Mouse (Mus musculus) G1E (cell line): ENCODE results near the gene Trim72. TPM values are rescaled to one million over a fixed set of nuclear protein-coding genes. Genes with fewer than 3 reads are reported as not detected.
"Not testable (repeated sequence)": the region's sequence is repeated elsewhere in the genome, so short reads cannot be mapped to it uniquely, and the experiment has no call there.

Experiments
- ATAC-seq: 2 replicates; pipeline ENCODE4 v1.8.0; 2016; ENCODE audit warnings: mild to moderate bottlenecking; ENCODE audit not compliant: insufficient number of reproducible peaks, poor library complexity, low FRiP score, severe bottlenecking; ENCODE audit errors: extremely low read depth
- DNase-seq: peaks from one replicate; pipeline ENCODE4 v3.0.0; 2012; ENCODE audit warnings: low spot score
- H3K27me3 ChIP-seq: 2 replicates; pipeline ENCODE4 v1.6.1; 2012; ENCODE audit warnings: mild to moderate bottlenecking, low read length, inconsistent platforms; ENCODE audit not compliant: insufficient read depth
- H3K36me3 ChIP-seq: replicated peaks from 2 replicates; pipeline ENCODE3; 2012; ENCODE audit warnings: mild to moderate bottlenecking, inconsistent platforms
- H3K4me1 ChIP-seq: 2 replicates; pipeline ENCODE4 v1.6.1; 2012; ENCODE audit warnings: low read depth, low read length, inconsistent platforms, mixed read lengths; ENCODE audit not compliant: insufficient read depth
- H3K4me3 ChIP-seq: 2 replicates; pipeline ENCODE4 v1.5.1; 2012; ENCODE audit warnings: low read depth, mild to moderate bottlenecking, inconsistent platforms, low read length, moderate library complexity, mixed read lengths
- H3K9me3 ChIP-seq: replicated peaks from 2 replicates; pipeline ENCODE4 v1.6.1; 2012; ENCODE audit warnings: inconsistent platforms
- CTCF ChIP-seq: IDR thresholded peaks from 2 replicates; pipeline ENCODE4 v1.5.1; 2012; ENCODE audit warnings: low read depth, low read length, inconsistent platforms, mixed read lengths
- GATA1 ChIP-seq: IDR thresholded peaks from 2 replicates; pipeline ENCODE4 v1.6.1; 2012; ENCODE audit warnings: borderline replicate concordance, low read length, inconsistent platforms, mixed read lengths
- GATA2 ChIP-seq: IDR thresholded peaks from 2 replicates; pipeline ENCODE4 v1.6.1; 2012; ENCODE audit warnings: low read depth, low read length, inconsistent platforms, borderline replicate concordance
- POLR2AphosphoS5 ChIP-seq: IDR thresholded peaks from 2 replicates; pipeline ENCODE4 v1.6.1; 2012; ENCODE audit warnings: low read depth, low read length, inconsistent platforms; ENCODE audit not compliant: insufficient replicate concordance
- TAL1 ChIP-seq: conservative IDR thresholded peaks from 2 replicates; pipeline ENCODE4 v1.6.1; 2012; ENCODE audit warnings: low read depth, low read length, inconsistent platforms, mixed read lengths
- polyA plus RNA-seq: library from polyadenylated mRNA; stranded (reverse); fragments of >175 nt; gene quantifications from 2 replicates; pipeline ENCODE4 v1.2.3, GENCODE M21; 2012
- total RNA-seq, 2 experiments: library from RNA; stranded (forward) in 1 of 2; stranded (reverse) in 1 of 2; fragments of 200-1000 nt in 1 of 2; fragments of >200 nt in 1 of 2; fragmentation: Nextera tagmentation in 1 of 2; gene quantifications; 2 replicates each; pipeline ENCODE4 v1.2.3; 2014 to 2017

Gene Trim72
- total and polyA plus RNA-seq, 3 experiments: 0.03 to 0.16 TPM; not detected in 1

GRCm38 (mm10) chr7:128032290-128032988, 28.7 kb downstream of the Trim72 start:
- TF ChIP-seq GATA2 (no peak), GATA1 (no peak)
- ATAC-seq (no peak), DNase-seq (no peak)
- Histone ChIP-seq H3K4me1 (no peaks in the 10 kb centered on the region), H3K4me3 (no peak overlapping the region), H3K36me3 (no peaks in the 10 kb centered on the region), H3K9me3 (no peaks in the 10 kb centered on the region), H3K27me3 (peaks cover 7% of the 10 kb centered on the region; the same call in 1 of the 2 replicates)

- no peak for DNase-seq
- H3K4me1 ChIP-seq: no peaks in the 10 kb centered on the region
- H3K4me3 ChIP-seq: no peak overlapping the region
- H3K27me3 ChIP-seq: peaks cover 7% of the 10 kb centered on the region; the same call in 1 of the 2 replicates
- no peak for TF ChIP-seq GATA2
- TF ChIP-seq CTCF: no peak
- no peak for TF ChIP-seq GATA1
- no peak for TF ChIP-seq TAL1
- H3K36me3 ChIP-seq: no peaks in the 10 kb centered on the region
- ATAC-seq: no peak
- H3K9me3 ChIP-seq: no peaks in the 10 kb centered on the region
Measured at GRCm38 (mm10) chr7:128032989-128033293, 29.2 kb downstream of the Trim72 start.

DNA sequence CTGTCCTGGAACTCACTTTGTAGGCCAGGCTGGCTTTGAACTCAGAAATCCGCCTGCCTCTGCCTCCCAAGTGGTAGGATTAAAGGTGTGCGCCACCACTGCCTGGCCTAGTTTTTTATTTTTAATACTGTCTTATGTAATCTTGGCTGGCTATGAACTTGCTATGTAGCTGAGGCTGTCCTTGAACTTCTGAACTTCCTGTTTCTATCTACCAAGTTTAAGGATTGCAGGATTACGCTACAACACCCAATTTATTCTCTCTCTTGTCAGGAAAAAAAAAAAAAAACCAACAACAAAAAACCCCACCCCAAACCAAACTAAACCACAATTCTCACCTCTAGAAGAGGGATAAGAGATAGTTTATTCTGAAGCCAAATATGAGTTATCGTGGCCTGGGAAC, 29.9 kb downstream of the Trim72 start:
- DNase-seq (no peak), ATAC-seq (no peak)
- Histone ChIP-seq H3K27me3 (peaks cover 7% of the 10 kb centered on the region; the same call in 1 of the 2 replicates), H3K36me3 (no peaks in the 10 kb centered on the region), H3K4me3 (no peak overlapping the region), H3K4me1 (no peaks in the 10 kb centered on the region), H3K9me3 (no peaks in the 10 kb centered on the region)
- TF ChIP-seq TAL1 (no peak), GATA1 (no peak), POLR2AphosphoS5 (no peak), CTCF (no peak), GATA2 (no peak)

GRCm38 (mm10) chr7:128042161-128042820, 38.5 kb downstream of the Trim72 start:
- not testable (repeated sequence) for H3K4me1 ChIP-seq, H3K9me3 ChIP-seq, H3K4me3 ChIP-seq, H3K27me3 ChIP-seq, H3K36me3 ChIP-seq, DNase-seq, ATAC-seq

- ATAC-seq (no peak), DNase-seq (no peak)
- H3K27me3 ChIP-seq: peaks cover 9% of the 10 kb centered on the region; the same call in 1 of the 2 replicates
- TF ChIP-seq CTCF: no peak
- no peak for TF ChIP-seq GATA2
- no peak for TF ChIP-seq GATA1
- no peak for TF ChIP-seq POLR2AphosphoS5
- no peak for TF ChIP-seq TAL1
- no peaks in the 10 kb centered on the region for H3K9me3 ChIP-seq
- H3K36me3 ChIP-seq: no peaks in the 10 kb centered on the region
- no peaks in the 10 kb centered on the region for H3K4me1 ChIP-seq
- no peak overlapping the region for H3K4me3 ChIP-seq
Measured at GRCm38 (mm10) chr7:128044142-128044785, 40.5 kb downstream of the Trim72 start.

DNA sequence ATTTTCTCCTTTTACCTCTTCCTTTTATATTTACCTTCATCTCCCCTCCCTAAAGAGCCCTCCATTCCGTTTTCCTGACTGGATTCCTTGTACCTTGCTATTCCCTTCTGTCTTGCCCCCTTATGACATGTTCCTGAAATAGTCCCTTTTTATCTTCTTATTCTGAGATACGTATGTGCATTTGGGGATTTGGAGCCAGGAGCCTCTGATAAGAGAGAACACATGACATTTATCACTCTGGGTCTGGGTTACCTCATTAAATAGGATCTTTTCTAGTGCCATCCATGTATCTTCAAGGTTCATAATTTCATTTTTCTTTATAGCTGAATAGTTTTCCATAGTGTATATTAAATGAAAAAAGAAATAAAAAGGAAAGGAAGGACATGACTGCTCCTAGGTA, 41.9 kb downstream of the Trim72 start:
- no peak for TF ChIP-seq TAL1
- H3K4me3 ChIP-seq: no peak overlapping the region
- DNase-seq (no peak), ATAC-seq (no peak)
- H3K9me3 ChIP-seq: no peaks in the 10 kb centered on the region
- no peaks in the 10 kb centered on the region for H3K36me3 ChIP-seq
- H3K27me3 ChIP-seq: peaks cover 12% of the 10 kb centered on the region
- H3K4me1 ChIP-seq: peaks cover 2% of the 10 kb centered on the region

- Histone ChIP-seq H3K27me3 (peaks cover 27% of the 10 kb centered on the region), H3K36me3 (no peaks in the 10 kb centered on the region), H3K9me3 (no peaks in the 10 kb centered on the region), H3K4me1 (peaks cover 8% of the 10 kb centered on the region), H3K4me3 (no peak overlapping the region)
- DNase-seq: no peak
- ATAC-seq: no peak
- no peak for TF ChIP-seq TAL1
- no peak for TF ChIP-seq POLR2AphosphoS5
- TF ChIP-seq GATA2: no peak
- TF ChIP-seq CTCF: no peak
- TF ChIP-seq GATA1: no peak
Measured at GRCm38 (mm10) chr7:128048819-128049218, 45.1 kb downstream of the Trim72 start.
